Mouse (Mus musculus): ENCODE measurements around the gene Amdhd1. TPM values are rescaled to one million over a fixed set of nuclear protein-coding genes. Genes with fewer than 3 reads are reported as not detected.

Amdhd1 gene
- total and polyA plus RNA-seq, 3 experiments, result 0.06 TPM; not detected in 2

DNA sequence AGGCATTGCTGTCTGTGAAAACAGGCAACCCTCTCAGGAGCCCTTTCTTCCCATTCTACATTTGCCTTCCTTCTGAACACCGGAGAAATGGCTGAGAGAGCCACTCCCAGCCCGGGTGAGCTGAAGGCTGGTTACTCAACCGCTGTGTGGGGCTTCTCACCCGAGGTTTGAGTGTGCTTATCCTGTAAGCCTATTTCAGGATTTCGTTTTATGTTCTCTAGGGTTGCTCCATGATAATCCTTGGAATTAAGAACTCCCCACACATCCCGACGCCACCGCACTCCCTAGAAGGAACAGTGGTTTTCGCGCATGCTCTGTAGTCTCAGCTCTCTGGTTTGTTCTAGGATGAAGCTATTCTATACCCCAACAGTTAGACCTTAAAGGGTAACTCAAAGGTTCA is 38.5 kb downstream of the Amdhd1 start:
- 78% methylated on average over 10 of the region's 10 CpGs for WGBS
- Histone ChIP-seq H3K9ac (ENCODE audit: low read depth, low read length) (no peak overlapping the region), H3K27ac (no peak overlapping the region), H3K4me1 (ENCODE audit: control insufficient read depth, insufficient read depth, low read length) (no peaks in the 10 kb centered on the region), H3K79me2 (replicated peaks; ENCODE audit: control insufficient read depth, insufficient read depth, low read length) (no peaks in the 10 kb centered on the region), H3K27me3 (ENCODE audit: control insufficient read depth, insufficient read depth, low read length) (no peaks in the 10 kb centered on the region), H3K36me3 (ENCODE audit: control insufficient read depth, insufficient read depth, low read length) (no peaks in the 10 kb centered on the region), H3K4me3 (no peak overlapping the region)
- no peak for DNase-seq
- intact Hi-C loops (cut with DNase I), result no loop called here
- no peak for TF ChIP-seq POLR2A (IDR thresholded peaks at IDR 0.05; ENCODE audit: insufficient read depth, low read depth, low read length)

GRCm38 (mm10) chr10:93500864-93501263 is 39.0 kb downstream of the Amdhd1 start:
- no peaks in the 10 kb centered on the region for H3K36me3 ChIP-seq (ENCODE audit: control insufficient read depth, insufficient read depth, low read length)
- no peaks in the 10 kb centered on the region for H3K27me3 ChIP-seq (ENCODE audit: control insufficient read depth, insufficient read depth, low read length)
- H3K9ac ChIP-seq (ENCODE audit: low read depth, low read length), result no peak overlapping the region
- TF ChIP-seq POLR2A (IDR thresholded peaks at IDR 0.05; ENCODE audit: insufficient read depth, low read depth, low read length), result no peak
- no peak for TF ChIP-seq EP300 (IDR thresholded peaks at IDR 0.05; ENCODE audit: insufficient read depth, low read depth, low read length)
- no peak for TF ChIP-seq CTCF (IDR thresholded peaks at IDR 0.05)
- H3K79me2 ChIP-seq (replicated peaks; ENCODE audit: control insufficient read depth, insufficient read depth, low read length), result no peaks in the 10 kb centered on the region
- no peak overlapping the region for H3K4me3 ChIP-seq
- 68% methylated on average over 10 of the region's 10 CpGs for WGBS
- intact Hi-C loops (cut with DNase I), result no loop called here
- DNase-seq, result no peak
- H3K27ac ChIP-seq, result no peak overlapping the region
- H3K4me1 ChIP-seq (ENCODE audit: control insufficient read depth, insufficient read depth, low read length), result no peaks in the 10 kb centered on the region

GRCm38 (mm10) chr10:93490451-93490850 is 49.4 kb downstream of the Amdhd1 start:
- TF ChIP-seq CTCF (IDR thresholded peaks at IDR 0.05), result no peak
- TF ChIP-seq EP300 (IDR thresholded peaks at IDR 0.05; ENCODE audit: insufficient read depth, low read depth, low read length), result no peak
- no peak for TF ChIP-seq POLR2A (IDR thresholded peaks at IDR 0.05; ENCODE audit: insufficient read depth, low read depth, low read length)
- intact Hi-C loops (cut with DNase I), result no loop called here
- H3K27me3 ChIP-seq (ENCODE audit: control insufficient read depth, insufficient read depth, low read length), result no peaks in the 10 kb centered on the region

GRCm38 (mm10) chr10:93488828-93489226 is 51.0 kb downstream of the Amdhd1 start:
- intact Hi-C loops (cut with DNase I), result loop anchor here (5.0 to 10.0 kb wide), 2 partner anchors 58 to 86 kb away; no protein-coding TSS in a partner anchor
- WGBS, result 75% methylated on average over 6 of the region's 6 CpGs

More at GRCm38 (mm10) chr10:93490451-93490850, 49.4 kb downstream of the Amdhd1 start:
- Histone ChIP-seq H3K9ac (ENCODE audit: low read depth, low read length) (no peak overlapping the region), H3K36me3 (ENCODE audit: control insufficient read depth, insufficient read depth, low read length) (no peaks in the 10 kb centered on the region), H3K79me2 (replicated peaks; ENCODE audit: control insufficient read depth, insufficient read depth, low read length) (no peaks in the 10 kb centered on the region), H3K4me1 (ENCODE audit: control insufficient read depth, insufficient read depth, low read length) (no peaks in the 10 kb centered on the region), H3K4me3 (no peak overlapping the region), H3K27ac (no peak overlapping the region)
- WGBS, result 50% methylated on average over 4 of the region's 4 CpGs
- DNase-seq, result no peak

GRCm38 (mm10) chr10:93488066-93488827 is 51.6 kb downstream of the Amdhd1 start, which contains the start of gene Hal:
Gene Hal, plus strand, starts transcription at chr10:93488768.
- Histone ChIP-seq H3K27me3 (ENCODE audit: control insufficient read depth, insufficient read depth, low read length) (no peaks in the 10 kb centered on the region), H3K4me1 (ENCODE audit: control insufficient read depth, insufficient read depth, low read length) (no peaks in the 10 kb centered on the region), H3K36me3 (ENCODE audit: control insufficient read depth, insufficient read depth, low read length) (no peaks in the 10 kb centered on the region), H3K4me3 (no peak within 1 kb of the TSS), H3K27ac (no peak within 1 kb of the TSS), H3K9ac (ENCODE audit: low read depth, low read length) (no peak within 1 kb of the TSS), H3K79me2 (replicated peaks; ENCODE audit: control insufficient read depth, insufficient read depth, low read length) (no peaks in the 10 kb centered on the region)
- intact Hi-C loops (cut with DNase I), result loop anchor here (5.0 to 10.0 kb wide), 2 partner anchors 59 to 87 kb away; no protein-coding TSS in a partner anchor
- no peak for TF ChIP-seq POLR2A (IDR thresholded peaks at IDR 0.05; ENCODE audit: insufficient read depth, low read depth, low read length)
- 73% methylated on average over 17 of the region's 17 CpGs for WGBS
- no peak for DNase-seq

More at GRCm38 (mm10) chr10:93488828-93489226, 51.0 kb downstream of the Amdhd1 start:
- DNase-seq, result no peak
- Histone ChIP-seq H3K9ac (ENCODE audit: low read depth, low read length) (no peak overlapping the region), H3K36me3 (ENCODE audit: control insufficient read depth, insufficient read depth, low read length) (no peaks in the 10 kb centered on the region), H3K27ac (no peak overlapping the region), H3K79me2 (replicated peaks; ENCODE audit: control insufficient read depth, insufficient read depth, low read length) (no peaks in the 10 kb centered on the region), H3K27me3 (ENCODE audit: control insufficient read depth, insufficient read depth, low read length) (no peaks in the 10 kb centered on the region), H3K4me3 (no peak overlapping the region), H3K4me1 (ENCODE audit: control insufficient read depth, insufficient read depth, low read length) (no peaks in the 10 kb centered on the region)
- TF ChIP-seq CTCF (IDR thresholded peaks at IDR 0.05), result no peak
- TF ChIP-seq POLR2A (IDR thresholded peaks at IDR 0.05; ENCODE audit: insufficient read depth, low read depth, low read length), result no peak
- no peak for TF ChIP-seq EP300 (IDR thresholded peaks at IDR 0.05; ENCODE audit: insufficient read depth, low read depth, low read length)

- TF ChIP-seq CTCF (IDR thresholded peaks at IDR 0.05), result peak; percentile 74
- TF ChIP-seq EP300 (IDR thresholded peaks at IDR 0.05; ENCODE audit: insufficient read depth, low read depth, low read length), result no peak
- no peak for TF ChIP-seq POLR2A (IDR thresholded peaks at IDR 0.05; ENCODE audit: insufficient read depth, low read depth, low read length)
- H3K27ac ChIP-seq, result no peak overlapping the region
- no peaks in the 10 kb centered on the region for H3K27me3 ChIP-seq (ENCODE audit: control insufficient read depth, insufficient read depth, low read length)
- H3K79me2 ChIP-seq (replicated peaks; ENCODE audit: control insufficient read depth, insufficient read depth, low read length), result no peaks in the 10 kb centered on the region
- H3K4me3 ChIP-seq, result no peak overlapping the region
- intact Hi-C loops (cut with DNase I), result loop anchor here (5.0 to 10.0 kb wide), 2 partner anchors 61 to 88 kb away; no protein-coding TSS in a partner anchor
- DNase-seq, result no peak
- H3K36me3 ChIP-seq (ENCODE audit: control insufficient read depth, insufficient read depth, low read length), result no peaks in the 10 kb centered on the region; the same call in 1 of the 2 replicates
- WGBS, result 26% methylated on average over 4 of the region's 4 CpGs
- no peak overlapping the region for H3K9ac ChIP-seq (ENCODE audit: low read depth, low read length)
- H3K4me1 ChIP-seq (ENCODE audit: control insufficient read depth, insufficient read depth, low read length), result no peaks in the 10 kb centered on the region; the same call in 1 of the 2 replicates
These were observed 53.2 kb downstream of the Amdhd1 start for GRCm38 (mm10) chr10:93486622-93487021.

Measured in heart, adult 2 months (tissue).